Mouse (Mus musculus): ENCODE results near the gene Rps26.

GRCm38 (mm10) chr10:128618570-128618969 lies 8.0 kb downstream of the Rps26 start:
- TF ChIP-seq CTCF (IDR thresholded peaks at IDR 0.05; ENCODE audit: low read depth), result no peak
- TF ChIP-seq EP300 (optimal IDR thresholded peaks at IDR 0.05), result no peak
